Mouse (Mus musculus): ENCODE results near the gene Smim20. TPM values are rescaled to one million over a fixed set of nuclear protein-coding genes. Genes with fewer than 3 reads are reported as not detected.

The Smim20 gene
- polyA plus RNA-seq, 1 experiment from 2014 or later = 65.8 TPM

- no peak for ATAC-seq (replicated peaks)
- Histone ChIP-seq H3K27ac (replicated peaks) (no peak overlapping the region), H3K4me2 (replicated peaks) (no peak overlapping the region), H3K9me3 (no peaks in the 10 kb centered on the region), H3K4me3 (no peak overlapping the region), H3K27me3 (no peaks in the 10 kb centered on the region), H3K9ac (replicated peaks) (no peak overlapping the region), H3K36me3 (no peaks in the 10 kb centered on the region), H3K4me1 (peaks cover 20% of the 10 kb centered on the region)
- WGBS = 81% methylated on average over 10 of the region's 10 CpGs
Measured at GRCm38 (mm10) chr5:53243933-53244332, 22.9 kb upstream of the Smim20 start.

GRCm38 (mm10) chr5:53248499-53248898 is 18.4 kb upstream of the Smim20 start:
- H3K27ac ChIP-seq (replicated peaks) = peak overlapping the region; percentile 41

GRCm38 (mm10) chr5:53249431-53250061 is 17.3 kb upstream of the Smim20 start:
- H3K36me3 ChIP-seq = no peaks in the 10 kb centered on the region
- H3K9me3 ChIP-seq = no peaks in the 10 kb centered on the region
- H3K4me1 ChIP-seq = peaks cover 22% of the 10 kb centered on the region
- H3K4me3 ChIP-seq = no peak overlapping the region
- 38% methylated on average over 4 of the region's 4 CpGs for WGBS
- no peaks in the 10 kb centered on the region for H3K27me3 ChIP-seq
- no peak overlapping the region for H3K9ac ChIP-seq (replicated peaks)
- H3K4me2 ChIP-seq (replicated peaks) = no peak overlapping the region
- H3K27ac ChIP-seq (replicated peaks) = peak overlapping the region; percentile 41
- ATAC-seq (replicated peaks) = peak; percentile 79

More at GRCm38 (mm10) chr5:53248499-53248898, 18.4 kb upstream of the Smim20 start:
- Histone ChIP-seq H3K36me3 (no peaks in the 10 kb centered on the region), H3K4me3 (no peak overlapping the region), H3K27me3 (no peaks in the 10 kb centered on the region), H3K4me1 (peaks cover 25% of the 10 kb centered on the region), H3K9ac (replicated peaks) (no peak overlapping the region), H3K9me3 (no peaks in the 10 kb centered on the region), H3K4me2 (replicated peaks) (no peak overlapping the region)
- WGBS = 8% methylated on average over 11 of the region's 11 CpGs
- ATAC-seq (replicated peaks) = peak; percentile 29

- 91% methylated on average over 5 of the region's 5 CpGs for WGBS
- Histone ChIP-seq H3K36me3 (no peaks in the 10 kb centered on the region), H3K27ac (replicated peaks) (no peak overlapping the region), H3K4me3 (no peak overlapping the region), H3K9me3 (no peaks in the 10 kb centered on the region), H3K9ac (replicated peaks) (no peak overlapping the region), H3K27me3 (no peaks in the 10 kb centered on the region), H3K4me2 (replicated peaks) (no peak overlapping the region), H3K4me1 (peaks cover 33% of the 10 kb centered on the region)
- ATAC-seq (replicated peaks) = no peak
Measured at GRCm38 (mm10) chr5:53254154-53254553, 12.7 kb upstream of the Smim20 start.

GRCm38 (mm10) chr5:53254821-53255220 is 12.1 kb upstream of the Smim20 start:
- Histone ChIP-seq H3K27me3 (no peaks in the 10 kb centered on the region), H3K4me3 (no peak overlapping the region), H3K4me1 (peaks cover 29% of the 10 kb centered on the region), H3K9me3 (no peaks in the 10 kb centered on the region), H3K4me2 (replicated peaks) (no peak overlapping the region), H3K27ac (replicated peaks) (no peak overlapping the region), H3K9ac (replicated peaks) (no peak overlapping the region), H3K36me3 (no peaks in the 10 kb centered on the region)
- ATAC-seq (replicated peaks) = no peak
- 28% methylated on average over 3 of the region's 3 CpGs for WGBS

- WGBS = 3% methylated on average over 29 of the region's 29 CpGs
Measured at GRCm38 (mm10) chr5:53258038-53258786, 8.7 kb upstream of the Smim20 start.

GRCm38 (mm10) chr5:53259894-53260293 is 7.0 kb upstream of the Smim20 start:
- H3K4me1 ChIP-seq = peaks cover 30% of the 10 kb centered on the region
- no peak overlapping the region for H3K9ac ChIP-seq (replicated peaks)
- no peak overlapping the region for H3K4me2 ChIP-seq (replicated peaks)
- no peak overlapping the region for H3K4me3 ChIP-seq
- peak overlapping the region; percentile 35; the same call in 1 of the 2 replicates for H3K27ac ChIP-seq (replicated peaks)
- H3K9me3 ChIP-seq = no peaks in the 10 kb centered on the region
- no peaks in the 10 kb centered on the region for H3K27me3 ChIP-seq
- 52% methylated on average over 5 of the region's 5 CpGs for WGBS
- H3K36me3 ChIP-seq = no peaks in the 10 kb centered on the region
- ATAC-seq (replicated peaks) = peak; percentile 55

More at GRCm38 (mm10) chr5:53258038-53258786, 8.7 kb upstream of the Smim20 start:
- H3K27ac ChIP-seq (replicated peaks) = peak overlapping the region; percentile 31
- peak overlapping the region; percentile 38 for H3K4me3 ChIP-seq
- H3K27me3 ChIP-seq = no peaks in the 10 kb centered on the region
- H3K9ac ChIP-seq (replicated peaks) = peak overlapping the region; percentile 29
- peak; percentile 59 for ATAC-seq (replicated peaks)
- H3K4me1 ChIP-seq = peaks cover 30% of the 10 kb centered on the region
- no peaks in the 10 kb centered on the region for H3K36me3 ChIP-seq
- H3K9me3 ChIP-seq = no peaks in the 10 kb centered on the region
- H3K4me2 ChIP-seq (replicated peaks) = peak overlapping the region; percentile 74

- no peak overlapping the region for H3K4me3 ChIP-seq
- H3K27me3 ChIP-seq = no peaks in the 10 kb centered on the region
- H3K4me1 ChIP-seq = peaks cover 23% of the 10 kb centered on the region
- H3K9me3 ChIP-seq = no peaks in the 10 kb centered on the region
- WGBS = 85% methylated on average over 10 of the region's 10 CpGs
- no peaks in the 10 kb centered on the region for H3K36me3 ChIP-seq
- H3K27ac ChIP-seq (replicated peaks) = no peak overlapping the region
- H3K9ac ChIP-seq (replicated peaks) = no peak overlapping the region
- H3K4me2 ChIP-seq (replicated peaks) = no peak overlapping the region
- ATAC-seq (replicated peaks) = no peak
Measured at GRCm38 (mm10) chr5:53261999-53262398, 4.9 kb upstream of the Smim20 start.

GRCm38 (mm10) chr5:53264061-53264460 is 2.8 kb upstream of the Smim20 start:
- no peaks in the 10 kb centered on the region for H3K9me3 ChIP-seq
- WGBS = 85% methylated on average over 5 of the region's 5 CpGs

GRCm38 (mm10) chr5:53265740-53266139 is 1.1 kb upstream of the Smim20 start:
- no peak for ATAC-seq (replicated peaks)
- Histone ChIP-seq H3K4me2 (replicated peaks) (no peak overlapping the region), H3K27ac (replicated peaks) (no peak overlapping the region), H3K4me3 (no peak overlapping the region), H3K9ac (replicated peaks) (no peak overlapping the region), H3K36me3 (no peaks in the 10 kb centered on the region), H3K9me3 (no peaks in the 10 kb centered on the region), H3K27me3 (no peaks in the 10 kb centered on the region), H3K4me1 (peaks cover 15% of the 10 kb centered on the region)
- 92% methylated on average over 12 of the region's 12 CpGs for WGBS

More at GRCm38 (mm10) chr5:53264061-53264460, 2.8 kb upstream of the Smim20 start:
- Histone ChIP-seq H3K36me3 (no peaks in the 10 kb centered on the region), H3K4me1 (peaks cover 21% of the 10 kb centered on the region), H3K9ac (replicated peaks) (no peak overlapping the region), H3K4me2 (replicated peaks) (no peak overlapping the region), H3K4me3 (no peak overlapping the region), H3K27me3 (no peaks in the 10 kb centered on the region), H3K27ac (replicated peaks) (no peak overlapping the region)
- ATAC-seq (replicated peaks) = no peak

GRCm38 (mm10) chr5:53266181-53266580 is 702 bp upstream of the Smim20 start:
- 93% methylated on average over 4 of the region's 4 CpGs for WGBS
- Histone ChIP-seq H3K27me3 (no peaks in the 10 kb centered on the region), H3K36me3 (no peaks in the 10 kb centered on the region), H3K9ac (replicated peaks) (no peak overlapping the region), H3K9me3 (no peaks in the 10 kb centered on the region), H3K4me1 (peaks cover 15% of the 10 kb centered on the region), H3K4me2 (replicated peaks) (no peak overlapping the region), H3K27ac (replicated peaks) (no peak overlapping the region), H3K4me3 (no peak overlapping the region)
- ATAC-seq (replicated peaks) = no peak

GRCm38 (mm10) chr5:53268095-53268692 is 1.3 kb downstream of the Smim20 start:
- Histone ChIP-seq H3K4me3 (no peak overlapping the region), H3K36me3 (no peaks in the 10 kb centered on the region), H3K27me3 (no peaks in the 10 kb centered on the region), H3K4me1 (peaks cover 15% of the 10 kb centered on the region), H3K9me3 (no peaks in the 10 kb centered on the region), H3K27ac (replicated peaks) (no peak overlapping the region), H3K4me2 (replicated peaks) (no peak overlapping the region), H3K9ac (replicated peaks) (no peak overlapping the region)
- ATAC-seq (replicated peaks) = no peak
- 74% methylated on average over 6 of the region's 6 CpGs for WGBS

Data from forebrain, embryonic 15.5 days (tissue).